Mouse (Mus musculus): ENCODE results near the gene Wdr20.

Gene Wdr20

GRCm38 (mm10) chr12:110781181-110781580, 43.4 kb downstream of the Wdr20 start:
- DNase-seq, result no peak

GRCm38 (mm10) chr12:110782278-110782677, 44.5 kb downstream of the Wdr20 start:
- no peak for DNase-seq

- DNase-seq, result peak; percentile 34
Measured at GRCm38 (mm10) chr12:110784211-110784610, 46.5 kb downstream of the Wdr20 start.

GRCm38 (mm10) chr12:110786243-110786642, 48.5 kb downstream of the Wdr20 start:
- no peak for DNase-seq

- DNase-seq, result no peak
Measured at GRCm38 (mm10) chr12:110790580-110790979, 52.8 kb downstream of the Wdr20 start.

GRCm38 (mm10) chr12:110791026-110791425, 53.3 kb downstream of the Wdr20 start:
- peak; percentile 59 for DNase-seq

- DNase-seq, result no peak
Measured at GRCm38 (mm10) chr12:110795035-110795434, 57.3 kb downstream of the Wdr20 start.

GRCm38 (mm10) chr12:110796748-110797147, 59.0 kb downstream of the Wdr20 start:
- DNase-seq, result peak; percentile 32

GRCm38 (mm10) chr12:110797202-110797601, 59.5 kb downstream of the Wdr20 start:
- DNase-seq, result no peak

GRCm38 (mm10) chr12:110797842-110798431, 60.2 kb downstream of the Wdr20 start:
- peak; percentile 63 for DNase-seq

GRCm38 (mm10) chr12:110799226-110799625, 61.5 kb downstream of the Wdr20 start:
- no peak for DNase-seq

- no peak for DNase-seq
Measured at GRCm38 (mm10) chr12:110801876-110802464, 64.2 kb downstream of the Wdr20 start.

GRCm38 (mm10) chr12:110802674-110803297, 65.0 kb downstream of the Wdr20 start:
- DNase-seq, result no peak

- DNase-seq, result no peak
Measured at GRCm38 (mm10) chr12:110804261-110804660, 66.5 kb downstream of the Wdr20 start.

- peak; percentile 51 for DNase-seq
Measured at GRCm38 (mm10) chr12:110806301-110806970, 68.7 kb downstream of the Wdr20 start.

GRCm38 (mm10) chr12:110808430-110808829, 70.7 kb downstream of the Wdr20 start:
- DNase-seq, result no peak

GRCm38 (mm10) chr12:110808848-110809247, 71.1 kb downstream of the Wdr20 start:
- no peak for DNase-seq

- no peak for DNase-seq
Measured at GRCm38 (mm10) chr12:110813132-110813531, 75.4 kb downstream of the Wdr20 start.

- DNase-seq, result no peak
Measured at GRCm38 (mm10) chr12:110813624-110814023, 75.9 kb downstream of the Wdr20 start.

- DNase-seq, result no peak
Measured at GRCm38 (mm10) chr12:110814924-110815323, 77.2 kb downstream of the Wdr20 start.

- DNase-seq, result no peak
Measured at GRCm38 (mm10) chr12:110816833-110817232, 79.1 kb downstream of the Wdr20 start.

- no peak for DNase-seq
Measured at GRCm38 (mm10) chr12:110819367-110819766, 81.6 kb downstream of the Wdr20 start.

- no peak for DNase-seq
Measured at GRCm38 (mm10) chr12:110821787-110822186, 84.0 kb downstream of the Wdr20 start.

- no peak for DNase-seq
Measured at GRCm38 (mm10) chr12:110822366-110822765, 84.6 kb downstream of the Wdr20 start.

All from kidney, adult 9 months (tissue).